18 mouse cellular contexts compared by ENCODE assay signal in genomic region chr16:38434295-38434795, GRCm38 (mm10). TPM values are rescaled to one million over a fixed set of nuclear protein-coding genes. Genes with fewer than 3 reads are reported as not detected.
DNase-seq lines count a peak whose midpoint lies in the region; ATAC-seq lines count a peak whose summit lies in the region.
"Had no signal": no experiment of that assay in that cellular context is flagged by ENCODE, and none has a peak within 500 bp of the region (broad histone marks: within the 10 kb centered on the region; RNA-seq: fewer than 3 reads in every experiment).

No protein-coding gene starts in this region.

- peak; percentile 30 for DNase-seq in adrenal gland, postnatal 14 days
- DNase-seq in adrenal gland, postnatal 4 days (ENCODE audit: low spot score in 2 of 2), result no peak
- peak; percentile 31 for DNase-seq in ovary, postnatal 36 days (ENCODE audit: low spot score)
- DNase-seq in ovary, postnatal 14 days (ENCODE audit: low spot score), result no peak
- DNase-seq: cerebellum, adult 11-12 months; cerebellum, adult 9-10 months; cerebellum, postnatal 25 days; gastrocnemius, postnatal 10 days; heart, postnatal 10 days; kidney, adult 11 months had no signal

- H3K9ac ChIP-seq in kidney, embryonic 16.5 days (replicated peaks; ENCODE audit: low read length), result no peak overlapping the region
- H3K9ac ChIP-seq in kidney, embryonic 15.5 days, result no peak overlapping the region
- H3K9ac ChIP-seq in forebrain, embryonic 12.5 days, result no peak overlapping the region
- H3K9ac ChIP-seq: embryonic facial prominence, embryonic 12.5 days; hindbrain, embryonic 13.5 days had no signal

- no peaks in the 10 kb centered on the region for H3K27me3 ChIP-seq in kidney, embryonic 16.5 days (ENCODE audit: insufficient read depth, low read length)
- no peaks in the 10 kb centered on the region for H3K27me3 ChIP-seq in kidney, embryonic 15.5 days
- H3K27me3 ChIP-seq in forebrain, embryonic 12.5 days, result no peaks in the 10 kb centered on the region
- H3K27me3 ChIP-seq: embryonic facial prominence, embryonic 12.5 days; hindbrain, embryonic 13.5 days had no signal

- H3K4me3 ChIP-seq in kidney, embryonic 16.5 days (ENCODE audit: low read length), result no peak overlapping the region
- H3K4me3 ChIP-seq in kidney, embryonic 15.5 days (replicated peaks), result no peak overlapping the region
- no peak overlapping the region for H3K4me3 ChIP-seq in forebrain, embryonic 12.5 days (replicated peaks)
- H3K4me3 ChIP-seq: embryonic facial prominence, embryonic 12.5 days; hindbrain, embryonic 13.5 days had no signal

- no peak overlapping the region for H3K4me2 ChIP-seq in kidney, embryonic 16.5 days (replicated peaks; ENCODE audit: low read depth, low read length)
- H3K4me2 ChIP-seq in kidney, embryonic 15.5 days, result no peak overlapping the region
- H3K4me2 ChIP-seq in forebrain, embryonic 12.5 days, result no peak overlapping the region
- H3K4me2 ChIP-seq: embryonic facial prominence, embryonic 12.5 days; hindbrain, embryonic 13.5 days had no signal

- H3K27ac ChIP-seq in kidney, embryonic 16.5 days (ENCODE audit: low read length), result no peak overlapping the region
- H3K27ac ChIP-seq in kidney, embryonic 15.5 days, result no peak overlapping the region
- H3K27ac ChIP-seq in forebrain, embryonic 12.5 days, result no peak overlapping the region
- H3K27ac ChIP-seq: embryonic facial prominence, embryonic 12.5 days; hindbrain, embryonic 13.5 days; hindbrain, postnatal 0 days had no signal

- H3K4me1 ChIP-seq in kidney, embryonic 16.5 days (ENCODE audit: insufficient read depth, low read length), result 0 out of 2 replicates have a peak, but pooled peaks cover 3% of the 10 kb centered on the region
- H3K4me1 ChIP-seq in kidney, embryonic 15.5 days, result 0 out of 2 replicates have a peak, but pooled peaks cover 7% of the 10 kb centered on the region
- H3K4me1 ChIP-seq in forebrain, embryonic 12.5 days, result no peaks in the 10 kb centered on the region
- H3K4me1 ChIP-seq: embryonic facial prominence, embryonic 12.5 days; hindbrain, embryonic 13.5 days had no signal

- H3K9me3 ChIP-seq in kidney, embryonic 16.5 days (ENCODE audit: low read length), result no peaks in the 10 kb centered on the region
- no peaks in the 10 kb centered on the region for H3K9me3 ChIP-seq in kidney, embryonic 15.5 days (replicated peaks)
- no peaks in the 10 kb centered on the region for H3K9me3 ChIP-seq in forebrain, embryonic 12.5 days
- H3K9me3 ChIP-seq: embryonic facial prominence, embryonic 12.5 days; hindbrain, embryonic 13.5 days had no signal

- ATAC-seq in kidney, embryonic 16.5 days (ENCODE audit: low FRiP score, low TSS enrichment), result 0 out of 2 replicates have a peak, but pooled peaks have one; percentile 42
- ATAC-seq in kidney, embryonic 15.5 days (replicated peaks; ENCODE audit: low FRiP score), result no peak
- no peak for ATAC-seq in forebrain, embryonic 12.5 days (ENCODE audit: low FRiP score)
- ATAC-seq: forebrain, embryonic 16.5 days; hindbrain, postnatal 0 days had no signal

- H3K36me3 ChIP-seq in kidney, embryonic 16.5 days (ENCODE audit: insufficient read depth, low read length), result no peaks in the 10 kb centered on the region
- H3K36me3 ChIP-seq in kidney, embryonic 15.5 days, result no peaks in the 10 kb centered on the region
- H3K36me3 ChIP-seq in forebrain, embryonic 12.5 days (replicated peaks), result no peaks in the 10 kb centered on the region
- H3K36me3 ChIP-seq: embryonic facial prominence, embryonic 12.5 days; hindbrain, embryonic 13.5 days had no signal

- 91% methylated on average over 4 of the region's 4 CpGs for WGBS in kidney, embryonic 16.5 days
- 92% methylated on average over 4 of the region's 4 CpGs for WGBS in kidney, embryonic 15.5 days
- 89% methylated on average over 4 of the region's 4 CpGs for WGBS in forebrain, embryonic 12.5 days

RNA-seq across cellular contexts. Expression of gene Pla1a, which starts 1.4 kb away (rescaled TPM):
- 21.4 and 27.2 TPM in 2 replicates for total RNA-seq in adrenal gland, postnatal 14 days (2021)
- 10 to 100 TPM; 27.9 to 28.6 TPM for total RNA-seq in adrenal gland, postnatal 4 days (2021)
- 9.4 and 10.0 TPM in 2 replicates for polyA plus RNA-seq in kidney, embryonic 16.5 days (2015; fragmentation: Nextera tagmentation; extraction: Ambion mirVana)
- 3.9 and 4.2 TPM in 2 replicates for polyA plus RNA-seq in kidney, embryonic 15.5 days (2015; fragmentation: Nextera tagmentation; extraction: Ambion mirVana)
- 0.15 and 0.73 TPM in 2 replicates for polyA plus RNA-seq in forebrain, embryonic 12.5 days (2016; fragmentation: Nextera tagmentation; extraction: Ambion mirVana)
- total RNA-seq: hematopoietic stem cell, adult 5-6 weeks had no signal

RNA-seq across cellular contexts. Expression of gene Adprh, which starts 18.2 kb away (rescaled TPM):
- total RNA-seq in adrenal gland, postnatal 14 days (2021), result 41.2 and 42.2 TPM in 2 replicates
- total RNA-seq in adrenal gland, postnatal 4 days (2021), result 10 to 100 TPM; 54.7 to 55.4 TPM
- 94.3 and 102 TPM in 2 replicates for polyA plus RNA-seq in kidney, embryonic 16.5 days (2015; fragmentation: Nextera tagmentation; extraction: Ambion mirVana)
- 93.2 and 102 TPM in 2 replicates for polyA plus RNA-seq in kidney, embryonic 15.5 days (2015; fragmentation: Nextera tagmentation; extraction: Ambion mirVana)
- 140 and 142 TPM in 2 replicates for polyA plus RNA-seq in forebrain, embryonic 12.5 days (2016; fragmentation: Nextera tagmentation; extraction: Ambion mirVana)

RNA-seq across cellular contexts. Expression of gene Cd80, which starts 21.0 kb away (rescaled TPM):
- total RNA-seq in adrenal gland, postnatal 14 days (2021), result 0.56 and 2.0 TPM in 2 replicates
- total RNA-seq in adrenal gland, postnatal 4 days (2021), result under 1 TPM; 0.73 to 0.95 TPM
- polyA plus RNA-seq in kidney, embryonic 16.5 days (2015; fragmentation: Nextera tagmentation; extraction: Ambion mirVana), result 0.32 and 0.41 TPM in 2 replicates
- 0.29 and 0.50 TPM in 2 replicates for polyA plus RNA-seq in kidney, embryonic 15.5 days (2015; fragmentation: Nextera tagmentation; extraction: Ambion mirVana)
- 0.59 and 0.77 TPM in 2 replicates for polyA plus RNA-seq in forebrain, embryonic 12.5 days (2016; fragmentation: Nextera tagmentation; extraction: Ambion mirVana)
- total RNA-seq: hematopoietic stem cell, adult 5-6 weeks had no signal

Comparison
In these comparisons a context has a peak if more than half of its experiments do, and no peak if none do; other contexts are left out.
1. DNase-seq: peak in adrenal gland, postnatal 14 days (single experiment) and ovary, postnatal 36 days (single experiment); none in adrenal gland, postnatal 4 days (0 of 2) and ovary, postnatal 14 days (single experiment).